Mouse (Mus musculus) layer of hippocampus, postnatal 25 days (tissue): ENCODE measurements at regions not wholly inside any gene's neighbourhood (a gene's known extent, or its start where the extent isn't known, plus 50 kb on each side); places are given as distances from the start of the nearest gene placed in this dataset.

ENCODE experiments used
- DNase-seq, 2 experiments: peaks; one replicate each; pipeline ENCODE4 v3.0.0; 2022; ENCODE audit warnings: mixed read lengths in 2 of 2, low spot score in 1 of 2; ENCODE audit errors: extremely low spot score in 1 of 2

DNA sequence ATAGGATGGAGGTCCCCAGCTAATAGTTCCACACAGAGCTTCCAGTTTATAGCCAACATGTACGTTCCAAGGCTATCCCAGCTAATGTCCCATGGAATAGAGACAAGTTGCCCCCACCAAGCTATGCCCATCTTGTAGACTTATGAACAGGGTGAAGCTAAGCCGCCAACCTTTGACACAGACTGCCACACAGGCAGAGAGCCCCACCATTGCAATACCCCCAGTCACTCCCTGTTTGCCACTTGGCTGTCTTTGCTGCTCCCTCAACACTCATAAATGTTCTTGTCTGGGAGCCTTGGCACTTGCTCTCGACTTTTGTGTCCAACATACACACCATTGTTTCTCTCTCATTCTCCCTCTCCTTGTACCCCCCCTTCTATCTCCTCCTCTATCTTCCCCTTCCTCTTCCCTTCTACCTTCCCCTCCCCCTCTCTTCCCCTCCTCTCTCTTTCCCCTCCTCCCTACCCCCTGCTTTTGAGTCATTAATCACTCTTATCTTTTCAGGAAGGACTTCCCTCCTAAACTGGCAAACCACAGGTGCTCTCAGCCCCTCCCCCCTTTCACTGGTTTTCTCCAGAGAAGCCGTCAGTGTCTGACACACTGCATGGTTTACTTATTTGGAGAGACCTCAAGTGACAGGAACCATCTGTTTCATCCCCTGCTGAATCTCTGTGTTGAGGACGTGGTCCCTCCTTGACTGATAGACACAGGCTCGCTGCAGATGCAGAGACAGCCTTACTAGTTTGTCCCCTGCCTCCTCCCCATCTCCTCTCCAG, 148.2 kb downstream of the Kdr start:
- DNase-seq = no peak

DNA sequence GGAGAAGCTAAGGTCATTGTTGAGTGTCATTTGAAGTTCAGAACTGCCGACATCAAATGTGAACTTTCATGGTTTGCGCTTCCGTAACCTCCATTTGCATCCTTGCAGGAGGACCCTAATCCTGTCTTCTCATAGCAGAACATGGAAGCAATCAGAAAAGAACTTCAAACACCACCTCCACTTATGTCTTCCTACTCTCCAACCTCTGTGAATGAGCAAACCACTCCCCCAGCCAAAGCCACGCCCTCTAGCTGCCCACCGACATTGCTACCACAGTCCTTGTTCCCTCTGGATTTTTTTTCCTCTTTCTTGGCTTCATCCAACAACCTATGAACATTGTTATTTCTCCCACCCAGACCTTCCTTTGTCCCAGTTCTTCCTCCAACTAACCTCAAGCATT, 149.9 kb downstream of the Kdr start:
- no peak for DNase-seq

DNA sequence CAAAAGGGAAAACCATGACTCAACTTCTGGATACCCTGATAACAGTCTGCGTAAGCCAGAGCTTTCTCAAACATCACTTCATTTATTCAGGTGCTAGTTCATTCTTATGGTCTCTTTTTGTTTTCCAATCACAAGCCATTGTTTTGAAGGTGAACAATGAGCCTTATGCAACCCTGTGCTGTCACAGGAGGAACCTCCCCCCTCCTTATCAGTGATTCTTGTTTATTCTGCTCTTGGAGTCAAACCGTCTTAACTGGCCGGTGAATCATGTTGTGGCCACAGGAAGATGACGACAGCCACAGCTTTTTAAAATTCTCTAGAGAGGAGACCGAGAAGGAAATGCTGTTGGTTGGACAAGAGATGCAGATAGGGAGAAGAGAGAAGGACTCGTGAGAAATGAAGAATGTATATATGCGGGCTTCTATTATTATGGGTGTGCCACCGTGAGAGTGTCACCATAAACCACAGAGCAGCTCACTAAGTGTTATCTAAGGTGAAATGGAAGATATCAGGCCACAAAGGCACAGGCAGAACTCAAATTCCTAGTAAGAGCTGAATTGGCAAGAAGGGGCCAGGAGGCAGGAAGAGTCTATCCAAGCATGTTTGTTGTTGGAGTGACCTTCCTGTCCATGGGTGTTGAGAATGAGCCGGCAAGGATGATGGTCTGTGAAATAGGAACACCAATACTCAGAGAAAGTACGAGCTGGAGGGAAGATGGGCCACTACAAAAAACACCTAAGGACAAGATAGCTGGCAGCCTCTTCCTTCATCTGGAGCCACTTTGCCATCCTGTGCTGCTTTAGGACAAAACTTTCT, 151.8 kb downstream of the Kdr start:
- no peak for DNase-seq

GRCm38 (mm10) chr5:75825576-75825975, 152.7 kb downstream of the Kdr start:
- no peak for DNase-seq

GRCm38 (mm10) chr5:75824660-75825059, 153.6 kb downstream of the Kdr start:
- no peak for DNase-seq

DNA sequence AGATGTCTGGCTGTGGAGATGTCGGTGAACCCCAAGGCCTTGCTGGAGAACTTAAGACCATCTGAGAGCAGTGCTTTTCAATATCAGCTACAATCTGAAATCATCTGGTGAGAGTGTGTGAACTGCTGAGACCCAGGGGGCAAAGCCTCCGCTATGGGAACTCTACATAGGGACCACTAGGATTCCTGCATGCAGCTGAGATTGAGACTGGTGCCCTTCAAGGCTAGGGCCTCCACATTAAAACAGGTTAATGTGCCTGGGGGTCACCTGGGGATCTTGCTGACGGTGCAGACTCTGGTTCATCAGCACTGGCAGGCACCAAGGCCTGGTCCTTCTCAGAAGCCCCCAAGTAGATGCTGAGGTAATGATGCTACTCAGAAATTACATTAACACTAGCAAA, 154.6 kb downstream of the Kdr start:
- no peak for DNase-seq

DNA sequence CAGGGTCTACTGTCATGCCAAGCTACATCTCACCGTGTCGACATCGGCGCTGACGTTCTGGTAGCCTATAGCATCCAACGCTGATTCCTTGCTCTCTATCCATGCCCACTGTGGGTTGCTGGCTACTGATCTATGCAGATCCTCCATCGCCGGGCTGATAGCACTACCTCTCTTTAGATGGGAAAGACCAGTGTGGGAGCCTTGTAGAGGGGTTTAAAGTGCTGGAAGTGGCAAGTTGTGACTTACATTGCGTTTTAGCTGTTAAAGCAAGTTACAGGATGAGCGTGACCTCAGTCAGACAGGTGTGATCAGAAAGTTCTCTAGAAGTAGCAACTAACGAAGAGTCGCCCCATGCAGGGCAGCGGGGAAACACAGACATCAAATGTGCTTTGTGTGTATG, 160.9 kb downstream of the Kdr start:
- DNase-seq = no peak

DNA sequence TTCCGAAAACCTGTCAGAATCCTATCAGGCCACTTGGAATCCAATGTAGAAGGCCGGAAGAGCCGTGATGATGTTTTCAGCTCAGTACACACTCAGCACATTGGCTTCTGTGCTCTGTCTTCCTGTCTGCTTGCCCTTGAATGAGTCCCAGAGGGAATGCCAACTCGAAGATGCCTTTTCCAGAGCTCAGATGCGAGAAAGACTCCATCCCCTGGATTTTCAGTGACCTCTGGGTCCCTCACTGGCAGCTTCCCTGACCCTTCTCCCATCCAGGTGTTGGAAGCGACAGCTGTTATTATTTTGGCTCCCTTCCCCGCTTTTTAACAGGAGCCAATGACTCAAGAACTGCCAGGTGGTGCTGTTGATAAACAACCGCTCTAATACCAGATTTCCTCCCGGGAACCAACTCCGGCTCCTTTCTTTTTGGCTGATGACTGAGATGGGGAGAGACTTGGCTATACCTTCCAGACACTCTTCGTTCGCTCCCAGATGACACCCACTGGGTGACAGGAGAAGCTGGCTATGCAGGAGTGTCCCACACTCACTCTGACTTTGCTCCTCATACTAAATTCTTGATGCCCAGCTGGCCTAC, 163.8 kb downstream of the Kdr start:
- no peak for DNase-seq

GRCm38 (mm10) chr5:75812686-75813085, 165.6 kb downstream of the Kdr start:
- DNase-seq = no peak

DNA sequence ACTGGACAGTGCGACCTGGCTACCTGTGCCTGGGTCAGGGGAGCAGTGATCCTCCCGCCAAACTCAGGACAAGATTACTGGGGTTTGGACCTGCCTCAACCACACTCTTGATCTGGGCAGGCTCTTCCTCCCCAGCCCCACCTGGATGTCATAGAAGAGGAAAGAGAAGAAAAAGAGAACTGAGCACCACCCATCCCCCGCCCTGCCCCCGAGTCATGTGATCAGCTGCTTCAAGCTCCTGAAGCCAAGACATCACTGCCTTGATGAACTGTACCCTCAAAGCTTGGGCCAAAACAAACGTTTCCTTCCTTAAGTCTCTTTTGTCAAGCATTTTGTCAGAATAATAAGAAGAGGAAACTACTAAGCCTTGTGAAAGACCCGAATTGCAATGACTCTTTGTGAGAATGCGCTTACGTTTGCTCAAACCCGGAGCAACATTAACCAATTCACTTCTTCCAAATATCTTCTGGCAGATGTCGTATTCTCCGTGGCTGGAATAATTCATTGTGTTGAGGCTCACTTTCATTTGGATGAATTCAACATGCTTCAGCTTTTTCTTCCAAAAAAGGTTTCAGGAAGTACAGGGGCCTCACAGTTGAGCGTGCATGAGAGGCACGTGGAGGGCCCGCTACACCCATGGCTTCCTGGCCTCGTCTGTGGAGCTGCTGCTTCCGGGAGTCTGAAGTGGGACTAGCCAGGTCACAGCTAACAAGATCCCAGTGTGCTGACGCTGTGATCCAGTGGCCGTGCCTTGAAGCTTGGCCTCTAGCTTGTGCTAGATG, 169.5 kb downstream of the Kdr start:
- DNase-seq = no peak

DNA sequence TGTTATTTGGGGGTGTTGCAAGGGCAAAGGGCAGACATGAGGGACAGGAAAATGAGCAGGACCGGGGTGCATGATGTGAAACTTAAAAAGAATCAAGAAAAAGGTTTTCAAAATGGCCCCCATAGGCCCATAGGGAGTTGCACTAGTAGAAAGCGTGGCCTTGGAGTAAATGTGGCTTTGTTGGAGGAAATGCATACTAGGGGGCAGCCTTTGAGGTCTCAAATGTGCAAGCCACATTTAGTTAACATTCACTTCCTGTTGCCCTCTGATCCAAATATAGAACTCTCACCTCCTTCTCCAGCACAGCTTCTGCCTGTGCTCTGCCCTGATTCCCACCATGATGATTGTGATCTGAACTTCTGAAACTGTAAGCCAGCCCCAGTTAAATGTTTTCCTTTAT, 173.2 kb downstream of the Kdr start:
- no peak for DNase-seq

DNA sequence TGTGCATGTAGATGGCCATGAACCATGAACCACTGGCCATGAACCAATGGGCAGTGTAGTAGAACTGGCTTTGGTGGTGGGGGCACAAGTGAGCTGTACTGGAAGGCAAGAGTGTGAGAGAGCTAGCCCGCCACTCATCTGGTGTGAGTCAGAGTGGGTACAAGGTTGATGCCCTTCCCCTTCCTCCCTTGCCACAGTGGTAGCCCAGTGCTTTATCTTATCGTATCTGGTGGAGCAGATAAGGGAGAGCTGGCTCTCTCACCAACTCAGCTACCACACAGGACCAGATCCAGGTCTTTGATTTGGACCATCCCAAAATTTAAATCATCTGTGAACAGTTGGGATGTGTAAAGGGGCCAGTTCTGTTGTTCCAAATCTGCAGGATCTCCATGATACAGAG, 173.9 kb downstream of the Kdr start:
- DNase-seq = no peak

- DNase-seq = no peak
These were observed 175.2 kb downstream of the Kdr start for GRCm38 (mm10) chr5:75803012-75803411.

DNA sequence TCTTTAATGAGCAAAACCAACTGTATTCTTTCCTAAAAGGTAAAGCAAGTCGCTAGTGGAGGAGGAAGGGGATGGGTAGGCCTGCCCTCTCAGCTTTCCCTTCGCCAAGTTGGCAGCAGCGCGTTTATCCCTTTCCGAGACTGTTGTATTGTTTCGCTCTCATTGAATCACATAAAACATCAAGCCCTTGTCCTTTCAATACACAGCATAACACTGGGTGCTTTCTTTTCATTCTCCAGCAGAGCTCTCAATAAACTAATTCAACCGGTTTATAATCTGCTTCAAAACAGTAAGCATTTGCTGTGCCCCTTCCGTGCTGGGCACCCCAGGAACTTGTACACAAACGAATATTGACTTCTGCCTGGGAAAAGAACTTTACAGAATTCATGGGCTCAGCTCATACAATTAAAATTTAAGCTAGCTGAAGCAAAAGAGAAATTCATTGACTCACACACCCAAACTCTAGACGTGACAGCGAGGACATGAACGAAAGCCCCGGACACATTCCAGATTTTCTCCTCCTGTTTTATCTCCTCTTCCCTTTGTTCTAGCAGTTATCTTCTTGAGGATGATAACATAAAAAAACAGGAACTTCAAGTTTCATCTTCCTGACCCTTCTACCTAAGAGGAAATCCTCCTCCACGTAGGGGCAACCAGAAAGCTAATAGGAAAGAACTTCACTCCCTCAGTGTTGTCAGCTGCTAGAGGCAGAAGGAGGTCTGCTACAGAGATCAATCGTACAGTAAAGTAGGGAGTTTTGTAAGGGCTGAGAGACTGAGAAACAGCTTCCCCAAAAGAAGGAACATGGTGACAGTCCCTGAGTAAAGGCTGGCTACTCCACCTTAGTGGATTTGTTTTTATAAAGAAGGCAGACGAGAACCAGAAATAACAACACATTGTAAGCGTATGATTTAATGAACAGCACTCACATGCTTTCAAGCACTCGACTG, 177.9 kb downstream of the Kdr start:
- DNase-seq = no peak

- no peak for DNase-seq
These were observed 178.6 kb downstream of the Kdr start for GRCm38 (mm10) chr5:75799627-75800026.

- DNase-seq = no peak
These were observed 185.1 kb downstream of the Kdr start for GRCm38 (mm10) chr5:75793184-75793583.

- no peak for DNase-seq
These were observed 186.5 kb downstream of the Kdr start for GRCm38 (mm10) chr5:75791738-75792137.

- no peak for DNase-seq
These were observed 190.2 kb downstream of the Kdr start for GRCm38 (mm10) chr5:75788087-75788486.

DNA sequence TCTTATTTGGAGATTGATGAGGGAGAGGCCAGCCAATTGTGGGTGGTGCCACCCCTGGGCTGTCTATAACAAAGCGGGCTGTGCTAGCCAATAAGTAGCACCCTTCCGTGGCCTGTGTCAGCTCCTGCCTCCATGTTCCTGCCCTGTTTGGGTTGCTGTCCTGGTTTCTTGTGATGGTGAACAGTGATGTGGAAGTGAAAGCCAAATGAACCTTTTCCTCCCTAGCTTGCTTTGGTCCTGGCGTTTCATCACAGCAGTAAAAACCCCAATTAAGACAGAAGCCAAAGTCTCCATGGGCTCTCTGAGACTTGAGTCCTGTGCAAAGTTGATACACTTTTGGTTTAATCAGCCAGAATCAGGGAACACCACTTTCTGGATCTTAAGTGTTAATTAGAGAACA, 192.1 kb downstream of the Kdr start:
- DNase-seq = no peak
